Mouse (Mus musculus) olfactory bulb, adult 2 months (tissue): Measurements from ENCODE around the gene Slc39a11. TPM values are rescaled to one million over a fixed set of nuclear protein-coding genes. Genes with fewer than 3 reads are reported as not detected.

Experiments
- H3K27ac ChIP-seq: fragments of 200-500 bp; 2 replicates; pipeline ENCODE4 v1.5.1; 2012; ENCODE audit warnings: low read depth, low read length; ENCODE audit not compliant: insufficient read depth
- H3K4me1 ChIP-seq: fragments of 200-500 bp; 2 replicates; pipeline ENCODE4 v1.6.1; 2012; ENCODE audit warnings: low read length; ENCODE audit not compliant: control insufficient read depth, insufficient read depth
- H3K4me3 ChIP-seq: fragments of 200-500 bp; 2 replicates; pipeline ENCODE4 v1.5.1; 2012; ENCODE audit warnings: mild to moderate bottlenecking, low read depth, low read length, moderate library complexity; ENCODE audit not compliant: insufficient read depth
- CTCF ChIP-seq: fragments of 200-500 bp; IDR thresholded peaks from 2 replicates; pipeline ENCODE4 v1.5.1; 2012; ENCODE audit warnings: low read depth, mild to moderate bottlenecking, low read length, moderate library complexity; ENCODE audit not compliant: insufficient read depth
- POLR2A ChIP-seq: fragments of 200-500 bp; IDR thresholded peaks from 2 replicates; pipeline ENCODE4 v1.6.1; 2012; ENCODE audit warnings: mild to moderate bottlenecking, low read depth, low read length, moderate library complexity; ENCODE audit not compliant: insufficient read depth
- WGBS: fragments of 180-500 bp; shearing (Covaris S2); methylation state at CpG from one replicate; pipeline ENCODE4 v1.1.7; 2018; 5-methylcytosine and 5-hydroxymethylcytosine counted together
- polyA plus RNA-seq: library from polyadenylated mRNA; stranded (reverse); fragments of >200 nt; gene quantifications from 2 replicates; pipeline ENCODE4 v1.2.4, GENCODE M21; 2012; ENCODE audit warnings: low replicate concordance; ENCODE audit not compliant: missing spikeins, insufficient read depth, insufficient read length

Gene Slc39a11
- polyA plus RNA-seq, 1 experiment: not detected

DNA sequence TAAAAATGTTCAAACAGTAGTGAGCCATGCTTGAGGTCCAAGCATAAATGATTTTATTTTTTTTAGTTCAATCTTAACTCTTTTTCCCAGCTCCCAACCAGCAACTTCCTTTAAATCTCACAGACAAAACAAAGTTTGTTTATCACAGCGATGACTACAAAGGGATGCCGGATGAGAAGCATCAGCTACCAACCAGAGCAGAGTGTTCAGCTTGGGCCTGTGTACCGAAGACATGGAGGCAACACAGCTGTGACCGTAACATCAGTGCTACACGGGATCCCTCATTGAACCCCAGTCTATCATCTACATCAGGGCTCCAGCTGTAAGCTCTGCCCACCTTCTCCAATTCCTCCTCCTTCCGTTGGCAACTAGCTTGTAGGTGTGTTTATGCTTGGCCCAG lies 213.6 kb downstream of the Slc39a11 start:
- TF ChIP-seq POLR2A: no peak
- no peak for TF ChIP-seq CTCF
- 90% methylated on average over 6 of the region's 6 CpGs for WGBS
- H3K4me3 ChIP-seq: no peak overlapping the region
- no peak overlapping the region for H3K27ac ChIP-seq
- peaks cover 8% of the 10 kb centered on the region; the same call in 1 of the 2 replicates for H3K4me1 ChIP-seq

DNA sequence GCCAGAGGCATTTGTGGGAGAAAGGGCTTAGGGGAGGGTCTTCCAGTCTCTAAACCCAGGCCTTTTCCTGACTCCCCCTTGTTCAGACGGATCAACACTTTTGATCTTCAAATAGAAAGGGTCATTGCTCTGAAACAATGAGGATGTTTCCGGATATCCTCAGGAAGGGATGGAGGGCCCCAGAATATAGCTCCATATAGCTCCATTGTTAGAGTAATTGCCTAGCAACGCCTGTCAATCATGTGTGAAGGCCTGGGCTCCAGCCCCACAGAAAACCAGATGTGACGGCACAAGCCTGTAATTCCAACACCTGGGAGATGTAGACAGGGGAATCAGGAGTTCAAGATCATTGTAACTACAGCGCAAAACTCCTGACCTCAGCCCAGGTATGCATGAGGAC lies 214.2 kb downstream of the Slc39a11 start:
- H3K4me1 ChIP-seq: peaks cover 8% of the 10 kb centered on the region; the same call in 1 of the 2 replicates
- H3K27ac ChIP-seq: no peak overlapping the region
- 84% methylated on average over 5 of the region's 5 CpGs for WGBS
- TF ChIP-seq POLR2A (no peak), CTCF (no peak)
- H3K4me3 ChIP-seq: no peak overlapping the region

DNA sequence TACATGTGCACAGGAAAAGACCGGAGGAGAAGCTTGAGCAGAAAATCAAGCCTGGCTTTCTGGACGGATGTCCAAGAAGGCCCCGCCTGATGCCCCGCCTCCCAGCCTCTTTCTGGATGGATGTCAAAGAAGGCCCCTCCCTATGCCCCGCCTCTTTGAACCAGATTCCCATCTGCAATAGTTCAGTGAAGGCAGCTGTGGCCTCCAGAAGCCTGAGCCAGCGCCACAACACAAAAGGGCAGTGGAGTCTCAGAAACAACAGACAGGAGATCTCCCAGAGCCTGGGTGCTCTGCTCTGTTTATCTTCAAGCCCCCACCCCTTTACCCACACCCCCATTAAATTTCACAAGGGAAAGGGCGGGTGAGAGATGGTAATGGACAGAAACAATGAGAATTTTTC lies 218.7 kb downstream of the Slc39a11 start:
- Histone ChIP-seq H3K4me3 (no peak overlapping the region), H3K4me1 (no peaks in the 10 kb centered on the region), H3K27ac (no peak overlapping the region)
- 67% methylated on average over 7 of the region's 7 CpGs for WGBS
- TF ChIP-seq CTCF: no peak
- TF ChIP-seq POLR2A: no peak

DNA sequence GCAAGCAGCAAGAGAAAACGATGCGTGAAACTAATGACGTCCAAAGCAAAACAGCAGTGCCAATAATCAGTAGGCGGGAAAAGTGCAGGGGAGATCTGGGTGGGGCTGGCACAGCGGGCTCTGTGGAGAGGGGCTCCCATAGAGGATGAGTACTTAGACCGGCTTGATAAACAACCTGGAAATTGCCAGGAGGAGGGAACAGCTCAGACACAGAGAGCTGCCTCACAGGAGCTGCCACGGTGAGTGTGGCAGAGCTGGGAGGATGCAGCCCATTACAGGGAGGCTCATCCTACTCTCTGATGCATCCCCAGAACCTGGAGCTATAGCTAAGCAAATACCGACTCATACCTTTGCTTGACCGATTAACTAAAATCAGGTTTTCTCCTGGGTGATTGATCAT lies 224.0 kb downstream of the Slc39a11 start:
- no peak overlapping the region for H3K4me3 ChIP-seq
- WGBS: 32% methylated on average over 9 of the region's 9 CpGs
- peaks cover 7% of the 10 kb centered on the region; the same call in 1 of the 2 replicates for H3K4me1 ChIP-seq
- no peak overlapping the region for H3K27ac ChIP-seq
- no peak for TF ChIP-seq POLR2A
- no peak for TF ChIP-seq CTCF

DNA sequence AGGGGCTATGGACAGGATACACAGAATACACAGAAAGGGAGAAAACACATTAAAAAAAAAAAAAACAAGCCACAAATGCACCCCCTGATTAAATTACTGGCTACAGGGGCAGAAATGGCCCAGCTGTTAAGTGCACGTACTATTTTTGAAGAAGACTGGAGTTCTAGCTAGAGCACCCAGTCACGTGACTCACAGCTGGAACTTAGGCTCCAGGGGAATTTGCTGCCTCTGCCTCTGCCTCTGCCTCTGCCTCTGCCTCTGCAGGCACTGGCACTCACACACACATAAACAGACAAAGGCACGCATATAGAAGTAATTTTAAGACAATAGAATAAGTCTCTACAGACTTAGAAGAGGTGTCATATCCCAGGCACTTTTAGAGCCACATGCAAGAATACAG lies 224.4 kb downstream of the Slc39a11 start:
- H3K4me3 ChIP-seq: no peak overlapping the region
- TF ChIP-seq POLR2A (no peak), CTCF (no peak)
- WGBS: 26% methylated on average over 3 of the region's 3 CpGs
- no peak overlapping the region for H3K27ac ChIP-seq
- peaks cover 10% of the 10 kb centered on the region; the same call in 1 of the 2 replicates for H3K4me1 ChIP-seq

DNA sequence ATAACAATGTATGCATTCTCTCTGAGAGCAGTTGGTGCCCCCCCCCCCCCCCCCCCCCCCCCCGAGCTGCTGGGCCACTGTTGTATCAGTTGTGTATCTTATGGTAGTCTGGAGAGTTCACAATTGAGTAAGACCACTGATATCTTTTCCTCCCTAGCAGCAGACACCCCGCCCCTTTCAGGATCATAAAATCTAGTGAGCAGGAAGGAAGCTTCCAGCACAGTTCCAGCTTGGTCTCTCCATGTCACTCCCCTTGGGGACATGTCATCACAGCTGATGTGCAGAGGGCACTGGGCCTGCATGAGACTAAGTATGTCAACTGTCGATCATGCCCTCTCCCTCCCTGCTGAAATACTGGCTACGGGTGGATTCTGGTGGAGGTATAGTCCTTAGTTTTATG lies 225.1 kb downstream of the Slc39a11 start:
- peaks cover 13% of the 10 kb centered on the region for H3K4me1 ChIP-seq
- TF ChIP-seq POLR2A (no peak), CTCF (no peak)
- H3K4me3 ChIP-seq: no peak overlapping the region
- 77% methylated on average over 4 of the region's 4 CpGs for WGBS
- no peak overlapping the region for H3K27ac ChIP-seq

DNA sequence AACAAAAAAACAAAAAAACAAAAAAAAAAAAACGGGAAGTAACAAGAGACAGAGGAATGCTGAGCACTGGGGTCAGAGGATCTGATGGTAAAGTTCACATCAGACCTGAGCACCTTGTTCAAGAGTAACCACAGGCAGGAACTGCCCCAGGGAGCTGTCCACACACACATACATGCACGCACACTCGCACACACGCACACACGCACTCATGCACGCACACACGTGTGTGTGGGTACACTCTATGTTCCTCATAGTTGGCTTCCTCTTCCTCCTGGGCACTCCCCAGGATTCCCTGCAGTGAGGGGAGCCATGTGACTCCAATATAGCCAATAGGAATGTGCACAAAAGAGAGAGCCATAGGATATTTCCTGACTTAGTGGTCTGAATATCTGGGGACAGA lies 227.3 kb downstream of the Slc39a11 start:
- TF ChIP-seq CTCF (no peak), POLR2A (no peak)
- H3K27ac ChIP-seq: no peak overlapping the region
- no peak overlapping the region for H3K4me3 ChIP-seq
- peaks cover 22% of the 10 kb centered on the region for H3K4me1 ChIP-seq
- 96% methylated on average over 7 of the region's 7 CpGs for WGBS

DNA sequence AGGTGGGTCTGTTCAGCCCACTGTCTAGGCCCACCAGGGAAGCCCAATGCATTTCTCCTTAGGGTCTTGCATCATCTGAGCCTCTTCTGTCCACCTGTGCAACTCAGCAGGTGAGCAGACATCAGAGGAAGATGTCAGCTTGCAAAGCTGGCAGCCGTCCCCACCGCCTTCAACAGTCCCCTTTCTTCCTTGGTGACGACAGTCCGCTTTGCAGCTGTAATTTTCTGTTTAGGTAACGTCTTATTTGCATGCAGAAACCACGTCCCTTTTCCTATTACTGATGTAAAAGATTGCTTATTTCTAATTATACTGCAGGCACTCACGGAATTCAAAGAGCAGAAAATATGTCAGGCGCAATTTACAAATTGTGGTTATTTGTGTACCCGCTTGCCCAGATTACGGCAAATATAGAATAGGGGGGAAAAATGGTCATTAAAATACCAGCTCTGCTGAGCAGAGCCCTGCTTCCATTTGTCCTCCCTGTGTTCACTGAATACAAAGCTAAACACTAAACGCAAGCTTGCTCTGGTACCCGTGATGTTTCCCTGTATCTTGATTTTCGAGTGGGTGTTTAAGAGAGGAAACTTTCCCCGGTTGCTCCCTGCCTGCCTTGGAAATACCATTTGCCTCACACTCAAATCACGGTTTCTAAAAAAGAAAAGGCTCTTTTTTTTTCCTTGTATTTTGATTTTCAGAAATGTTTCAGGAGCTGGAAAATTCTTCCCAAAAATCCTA lies 230.8 kb downstream of the Slc39a11 start:
- Histone ChIP-seq H3K4me3 (no peak overlapping the region), H3K27ac (peak overlapping the region; percentile 47), H3K4me1 (peaks cover 19% of the 10 kb centered on the region)
- TF ChIP-seq CTCF (no peak), POLR2A (no peak)
- WGBS: 22% methylated on average over 15 of the region's 15 CpGs

DNA sequence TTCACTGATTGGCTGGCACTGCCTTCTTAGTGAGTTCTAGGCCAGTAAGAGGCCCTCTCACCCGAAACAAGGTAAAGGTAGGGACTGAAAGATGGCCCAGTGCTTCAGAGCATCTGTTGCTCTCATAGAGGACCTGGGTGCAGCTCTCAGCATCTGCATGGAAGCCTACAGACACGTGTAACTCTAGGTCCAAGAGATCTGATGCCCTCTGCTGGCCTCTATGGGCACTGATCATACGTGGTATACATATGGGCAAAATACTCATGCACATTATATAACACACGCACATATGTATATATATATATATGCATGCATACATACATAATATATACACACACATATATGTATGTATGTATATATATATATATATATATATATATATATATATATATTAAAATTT lies 231.9 kb downstream of the Slc39a11 start:
- Histone ChIP-seq H3K4me1 (peaks cover 19% of the 10 kb centered on the region), H3K27ac (no peak overlapping the region), H3K4me3 (no peak overlapping the region)
- WGBS: 93% methylated on average over 4 of the region's 4 CpGs
- no peak for TF ChIP-seq POLR2A
- no peak for TF ChIP-seq CTCF
